Comparison of ENCODE assay signal across 8 mouse cellular contexts in genomic region chr11:75178011-75178410, GRCm38 (mm10). TPM values are rescaled to one million over a fixed set of nuclear protein-coding genes. Genes with fewer than 3 reads are reported as not detected.
A peak's percentile ranks its signal among the peaks of the same experiment; 100 is the strongest.
DNase-seq lines count a peak whose midpoint lies in the region; ATAC-seq and TF ChIP-seq lines count a peak whose summit lies in the region.

No protein-coding gene starts in this region.

- no peaks in the 10 kb centered on the region for H3K27me3 ChIP-seq in cerebellum, adult 2 months (ENCODE audit: control insufficient read depth, insufficient read depth, low read length)
- peaks cover 22% of the 10 kb centered on the region for H3K27me3 ChIP-seq in liver, embryonic 12.5 days (replicated peaks)

- H3K27ac ChIP-seq in cerebellum, adult 2 months (ENCODE audit: insufficient read depth, low read length) = no peak overlapping the region
- H3K27ac ChIP-seq in liver, embryonic 12.5 days = peak overlapping the region; percentile 70; the same call in 1 of the 2 replicates

- no peaks in the 10 kb centered on the region for H3K9me3 ChIP-seq in liver, embryonic 12.5 days (replicated peaks)

- whole genome bisulfite sequencing in cerebellum, adult 2 months = 35% methylated on average over 12 of the region's 12 CpGs
- 39% methylated on average over 12 of the region's 12 CpGs for WGBS in liver, embryonic 12.5 days (ENCODE audit: insufficient replicate concordance)

- DNase-seq in cerebellum, adult 2 months = peak in 1 of 2 experiments; percentile 34
- DNase-seq in cerebellum, adult 9-11 months = no peak
- DNase-seq in thymus, postnatal 14 days = peak; percentile 6
- no peak for DNase-seq in thymus, postnatal 25 days
- DNase-seq in retina, embryonic 14.5 days (ENCODE audit: low spot score) = no peak
- DNase-seq in layer of hippocampus, postnatal 10 days (ENCODE audit: low spot score in 2 of 2) = no peak
- no peak for DNase-seq in ovary, postnatal 14 days (ENCODE audit: low spot score)

- TF ChIP-seq CTCF in cerebellum, adult 2 months (IDR thresholded peaks at IDR 0.05; ENCODE audit: borderline replicate concordance, insufficient read depth, low read depth, low read length) = no peak

- peaks cover 5% of the 10 kb centered on the region; the same call in 1 of the 2 replicates for H3K4me1 ChIP-seq in cerebellum, adult 2 months (ENCODE audit: control insufficient read depth, insufficient read depth, low read length)
- peaks cover 31% of the 10 kb centered on the region for H3K4me1 ChIP-seq in liver, embryonic 12.5 days

- H3K36me3 ChIP-seq in liver, embryonic 12.5 days = peaks cover 50% of the 10 kb centered on the region

- no peak for TF ChIP-seq POLR2A in cerebellum, adult 2 months (IDR thresholded peaks at IDR 0.05; ENCODE audit: borderline replicate concordance, insufficient read depth, low read length)

- H3K4me2 ChIP-seq in liver, embryonic 12.5 days = peak overlapping the region; percentile 83

- H3K4me3 ChIP-seq in cerebellum, adult 2 months (replicated peaks; ENCODE audit: insufficient read depth, low read depth, low read length) = peak overlapping the region; percentile 62
- H3K4me3 ChIP-seq in liver, embryonic 12.5 days = peak overlapping the region; percentile 73

- H3K9ac ChIP-seq in liver, embryonic 12.5 days = peak overlapping the region; percentile 78

- no peak for ATAC-seq in liver, embryonic 12.5 days

RNA-seq across cellular contexts. Expression of gene Ovca2, which starts 0.6 kb away (rescaled TPM):
- polyA plus RNA-seq in cerebellum, adult 2 months (2012; rRNA removed) = 15.3 and 16.3 TPM in 2 replicates
- polyA plus RNA-seq in liver, embryonic 12.5 days (2016; fragmentation: Nextera tagmentation; extraction: Ambion mirVana) = 17.6 and 17.9 TPM in 2 replicates
- total RNA-seq in layer of hippocampus, postnatal 10 days (2021) = 10 to 100 TPM; 10.1 to 11.1 TPM

RNA-seq across cellular contexts. Expression of gene Hic1, which starts 8.7 kb away (rescaled TPM):
- 3.0 and 3.7 TPM in 2 replicates for polyA plus RNA-seq in cerebellum, adult 2 months (2012; rRNA removed)
- 4.6 and 5.8 TPM in 2 replicates for polyA plus RNA-seq in liver, embryonic 12.5 days (2016; fragmentation: Nextera tagmentation; extraction: Ambion mirVana)
- 1 to 10 TPM; 3.3 to 6.1 TPM for total RNA-seq in layer of hippocampus, postnatal 10 days (2021)

RNA-seq across cellular contexts. Expression of gene Dph1, which starts 13.0 kb away (rescaled TPM):
- polyA plus RNA-seq in cerebellum, adult 2 months (2012; rRNA removed) = 18.6 and 19.3 TPM in 2 replicates
- 19.7 and 20.5 TPM in 2 replicates for polyA plus RNA-seq in liver, embryonic 12.5 days (2016; fragmentation: Nextera tagmentation; extraction: Ambion mirVana)
- total RNA-seq in layer of hippocampus, postnatal 10 days (2021) = 10 to 100 TPM; 20.8 to 21.1 TPM

RNA-seq across cellular contexts. Expression of gene Rtn4rl1, which starts 15.6 kb away (rescaled TPM):
- polyA plus RNA-seq in cerebellum, adult 2 months (2012; rRNA removed) = 23.9 and 28.6 TPM in 2 replicates
- polyA plus RNA-seq in liver, embryonic 12.5 days (2016; fragmentation: Nextera tagmentation; extraction: Ambion mirVana) = 1.2 and 1.3 TPM in 2 replicates
- 10 to 100 TPM; 54.5 to 58.5 TPM for total RNA-seq in layer of hippocampus, postnatal 10 days (2021)
